Mouse (Mus musculus) thymus, postnatal 0 days (tissue): ENCODE results near the gene Zfp759. TPM values are rescaled to one million over a fixed set of nuclear protein-coding genes. Genes with fewer than 3 reads are reported as not detected.

Source experiments
- polyA plus RNA-seq: library from polyadenylated mRNA; unstranded; fragments of >200 nt; fragmentation: Nextera tagmentation; extraction: Ambion mirVana; gene quantifications from 2 replicates; pipeline ENCODE4 v1.2.1, GENCODE M21; 2015

Gene Zfp759
- polyA plus RNA-seq, 1 experiment from 2014 or later: 1.6 TPM

Other genes starting within 250 kb of the Zfp759 start
- gene Gm10767, start 216.7 kb upstream of the Zfp759 start, polyA plus RNA-seq: 1.1 and 1.2 TPM in 2 replicates
- 3.7 and 3.8 TPM in 2 replicates for gene Zfp712, start 60.5 kb upstream of the Zfp759 start, polyA plus RNA-seq
- gene Zfp708, start 23.7 kb upstream of the Zfp759 start, polyA plus RNA-seq: 5.3 and 5.7 TPM in 2 replicates
- gene Gm28557, start 13.1 kb upstream of the Zfp759 start, polyA plus RNA-seq: 1.4 and 1.6 TPM in 2 replicates
- 0.09 TPM in 1 of 2 replicates, not detected in the other for gene Rslcan18, start 5.4 kb upstream of the Zfp759 start, polyA plus RNA-seq
- 6.6 and 9.0 TPM in 2 replicates for gene Rsl1, start 51.5 kb downstream of the Zfp759 start, polyA plus RNA-seq
- 1.6 and 1.7 TPM in 2 replicates for gene Zfp455, start 72.8 kb downstream of the Zfp759 start, polyA plus RNA-seq
- 1.6 and 1.7 TPM in 2 replicates for gene Zfp458, start 156.8 kb downstream of the Zfp759 start, polyA plus RNA-seq
- gene Zfp457, start 184.8 kb downstream of the Zfp759 start, polyA plus RNA-seq: 1.0 and 1.2 TPM in 2 replicates
- 2.7 TPM in 2 replicates for gene Zfp595, start 210.9 kb downstream of the Zfp759 start, polyA plus RNA-seq
- gene Gm28044, start 238.9 kb downstream of the Zfp759 start, polyA plus RNA-seq: 0.35 TPM in 1 of 2 replicates, not detected in the other
- gene Zfp953, start 238.9 kb downstream of the Zfp759 start, polyA plus RNA-seq: 1.7 and 2.1 TPM in 2 replicates